Mouse (Mus musculus) E14TG2a.4 (cell line): ENCODE measurements around the gene Smg1.

Source experiments
- CTCF ChIP-seq: conservative IDR thresholded peaks from 2 replicates; pipeline ENCODE4 v1.5.1; 2014; ENCODE audit warnings: low read length
- POU5F1 ChIP-seq: IDR thresholded peaks from 2 replicates; pipeline ENCODE4 v1.6.1; 2014; ENCODE audit warnings: low read length, borderline replicate concordance

- TF ChIP-seq CTCF (no peak), POU5F1 (no peak)
Measured at GRCm38 (mm10) chr7:118123512-118124411, 119.7 kb downstream of the Smg1 start.
